Mouse (Mus musculus): ENCODE data around the gene Plppr1. TPM values are rescaled to one million over a fixed set of nuclear protein-coding genes. Genes with fewer than 3 reads are reported as not detected.

The Plppr1 gene
- polyA plus RNA-seq, 1 experiment from 2014 or later: 19.8 TPM

GRCm38 (mm10) chr4:49189991-49190526, 131.0 kb downstream of the Plppr1 start:
- Histone ChIP-seq H3K9ac (replicated peaks) (no peak overlapping the region), H3K9me3 (no peaks in the 10 kb centered on the region), H3K4me2 (replicated peaks) (no peak overlapping the region), H3K27me3 (no peaks in the 10 kb centered on the region), H3K36me3 (no peaks in the 10 kb centered on the region), H3K27ac (replicated peaks) (no peak overlapping the region), H3K4me3 (no peak overlapping the region), H3K4me1 (peaks cover 4% of the 10 kb centered on the region; the same call in 1 of the 2 replicates)
- no peak for ATAC-seq (ENCODE audit: low FRiP score, low read depth)
- 75% methylated on average over 3 of the region's 3 CpGs for WGBS

- WGBS: 83% methylated on average over 8 of the region's 8 CpGs
- Histone ChIP-seq H3K27me3 (no peaks in the 10 kb centered on the region), H3K27ac (replicated peaks) (no peak overlapping the region), H3K9me3 (no peaks in the 10 kb centered on the region), H3K4me3 (no peak overlapping the region), H3K4me2 (replicated peaks) (no peak overlapping the region), H3K9ac (replicated peaks) (no peak overlapping the region), H3K36me3 (no peaks in the 10 kb centered on the region), H3K4me1 (no peaks in the 10 kb centered on the region)
- ATAC-seq (ENCODE audit: low FRiP score, low read depth): no peak
These were observed 138.2 kb downstream of the Plppr1 start for GRCm38 (mm10) chr4:49197125-49197747.

- Histone ChIP-seq H3K4me3 (no peak overlapping the region), H3K36me3 (no peaks in the 10 kb centered on the region), H3K27me3 (no peaks in the 10 kb centered on the region), H3K9ac (replicated peaks) (no peak overlapping the region), H3K9me3 (no peaks in the 10 kb centered on the region), H3K4me1 (no peaks in the 10 kb centered on the region), H3K4me2 (replicated peaks) (no peak overlapping the region), H3K27ac (replicated peaks) (no peak overlapping the region)
- ATAC-seq (ENCODE audit: low FRiP score, low read depth): no peak
- WGBS: 78% methylated on average over 1 of the region's 1 CpGs
These were observed 151.4 kb downstream of the Plppr1 start for GRCm38 (mm10) chr4:49210457-49210856.

- ATAC-seq (ENCODE audit: low FRiP score, low read depth): no peak
- H3K4me1 ChIP-seq: no peaks in the 10 kb centered on the region
- WGBS: 68% methylated on average over 5 of the region's 5 CpGs
- H3K9ac ChIP-seq (replicated peaks): no peak overlapping the region
- no peak overlapping the region for H3K27ac ChIP-seq (replicated peaks)
- H3K4me3 ChIP-seq: no peak overlapping the region
- no peaks in the 10 kb centered on the region for H3K36me3 ChIP-seq
- no peak overlapping the region for H3K4me2 ChIP-seq (replicated peaks)
- no peaks in the 10 kb centered on the region for H3K27me3 ChIP-seq
- H3K9me3 ChIP-seq: no peaks in the 10 kb centered on the region
These were observed 152.5 kb downstream of the Plppr1 start for GRCm38 (mm10) chr4:49211582-49211981.

- H3K4me3 ChIP-seq: no peak overlapping the region
- ATAC-seq (ENCODE audit: low FRiP score, low read depth): no peak
- H3K36me3 ChIP-seq: no peaks in the 10 kb centered on the region
- H3K9me3 ChIP-seq: no peaks in the 10 kb centered on the region
- H3K27ac ChIP-seq (replicated peaks): no peak overlapping the region
- WGBS: 76% methylated on average over 11 of the region's 11 CpGs
- H3K4me1 ChIP-seq: no peaks in the 10 kb centered on the region
- no peak overlapping the region for H3K4me2 ChIP-seq (replicated peaks)
- H3K9ac ChIP-seq (replicated peaks): no peak overlapping the region
- no peaks in the 10 kb centered on the region for H3K27me3 ChIP-seq
These were observed 153.8 kb downstream of the Plppr1 start for GRCm38 (mm10) chr4:49212616-49213544.

- ATAC-seq (ENCODE audit: low FRiP score, low read depth): no peak
These were observed 155.3 kb downstream of the Plppr1 start for GRCm38 (mm10) chr4:49214341-49214740.

GRCm38 (mm10) chr4:49223501-49223900, 164.4 kb downstream of the Plppr1 start:
- no peak overlapping the region for H3K27ac ChIP-seq (replicated peaks)
- WGBS: 91% methylated on average over 6 of the region's 6 CpGs
- no peak overlapping the region for H3K4me2 ChIP-seq (replicated peaks)
- H3K27me3 ChIP-seq: no peaks in the 10 kb centered on the region
- H3K4me1 ChIP-seq: no peaks in the 10 kb centered on the region
- no peaks in the 10 kb centered on the region for H3K9me3 ChIP-seq
- H3K36me3 ChIP-seq: no peaks in the 10 kb centered on the region
- no peak overlapping the region for H3K9ac ChIP-seq (replicated peaks)
- ATAC-seq (ENCODE audit: low FRiP score, low read depth): no peak
- H3K4me3 ChIP-seq: no peak overlapping the region

More at GRCm38 (mm10) chr4:49214341-49214740, 155.3 kb downstream of the Plppr1 start:
- 66% methylated on average over 3 of the region's 3 CpGs for WGBS
- no peak overlapping the region for H3K4me2 ChIP-seq (replicated peaks)
- no peaks in the 10 kb centered on the region for H3K4me1 ChIP-seq
- no peaks in the 10 kb centered on the region for H3K36me3 ChIP-seq
- no peak overlapping the region for H3K9ac ChIP-seq (replicated peaks)
- H3K27me3 ChIP-seq: no peaks in the 10 kb centered on the region
- no peak overlapping the region for H3K27ac ChIP-seq (replicated peaks)
- H3K9me3 ChIP-seq: no peaks in the 10 kb centered on the region
- H3K4me3 ChIP-seq: no peak overlapping the region

GRCm38 (mm10) chr4:49225021-49225420, 165.9 kb downstream of the Plppr1 start:
- Histone ChIP-seq H3K27ac (replicated peaks) (no peak overlapping the region), H3K36me3 (no peaks in the 10 kb centered on the region), H3K27me3 (no peaks in the 10 kb centered on the region), H3K9me3 (no peaks in the 10 kb centered on the region), H3K9ac (replicated peaks) (no peak overlapping the region), H3K4me1 (no peaks in the 10 kb centered on the region), H3K4me3 (no peak overlapping the region), H3K4me2 (replicated peaks) (no peak overlapping the region)
- no peak for ATAC-seq (ENCODE audit: low FRiP score, low read depth)
- 61% methylated on average over 1 of the region's 1 CpGs for WGBS

GRCm38 (mm10) chr4:49232206-49233031, 173.3 kb downstream of the Plppr1 start:
- Histone ChIP-seq H3K4me3 (no peak overlapping the region), H3K27me3 (peaks cover 5% of the 10 kb centered on the region; the same call in 1 of the 2 replicates), H3K4me1 (peaks cover 14% of the 10 kb centered on the region; the same call in 1 of the 2 replicates), H3K9ac (replicated peaks) (no peak overlapping the region), H3K36me3 (no peaks in the 10 kb centered on the region), H3K4me2 (replicated peaks) (no peak overlapping the region), H3K9me3 (no peaks in the 10 kb centered on the region), H3K27ac (replicated peaks) (peak overlapping the region; percentile 42; the same call in 1 of the 2 replicates)
- peak; percentile 82 for ATAC-seq (ENCODE audit: low FRiP score, low read depth)
- WGBS: 35% methylated on average over 11 of the region's 11 CpGs

GRCm38 (mm10) chr4:49233032-49233406, 173.9 kb downstream of the Plppr1 start:
- Histone ChIP-seq H3K4me3 (no peak overlapping the region), H3K9me3 (no peaks in the 10 kb centered on the region), H3K27me3 (peaks cover 6% of the 10 kb centered on the region; the same call in 1 of the 2 replicates), H3K27ac (replicated peaks) (no peak overlapping the region), H3K9ac (replicated peaks) (no peak overlapping the region), H3K4me2 (replicated peaks) (no peak overlapping the region), H3K4me1 (peaks cover 14% of the 10 kb centered on the region; the same call in 1 of the 2 replicates), H3K36me3 (no peaks in the 10 kb centered on the region)
- ATAC-seq (ENCODE audit: low FRiP score, low read depth): no peak
- 62% methylated on average over 3 of the region's 3 CpGs for WGBS

GRCm38 (mm10) chr4:49238111-49238510, 179.0 kb downstream of the Plppr1 start:
- Histone ChIP-seq H3K9me3 (no peaks in the 10 kb centered on the region), H3K27me3 (peaks cover 6% of the 10 kb centered on the region; the same call in 1 of the 2 replicates), H3K4me3 (no peak overlapping the region), H3K27ac (replicated peaks) (no peak overlapping the region), H3K9ac (replicated peaks) (no peak overlapping the region), H3K36me3 (no peaks in the 10 kb centered on the region), H3K4me1 (peaks cover 1% of the 10 kb centered on the region; the same call in 1 of the 2 replicates), H3K4me2 (replicated peaks) (no peak overlapping the region)
- no peak for ATAC-seq (ENCODE audit: low FRiP score, low read depth)
- WGBS: 87% methylated on average over 4 of the region's 4 CpGs
